Mouse (Mus musculus): Measurements from ENCODE around the gene Tchp. TPM values are rescaled to one million over a fixed set of nuclear protein-coding genes. Genes with fewer than 3 reads are reported as not detected.

The Tchp gene
- polyA plus RNA-seq, 1 experiment = 20.3 TPM

DNA sequence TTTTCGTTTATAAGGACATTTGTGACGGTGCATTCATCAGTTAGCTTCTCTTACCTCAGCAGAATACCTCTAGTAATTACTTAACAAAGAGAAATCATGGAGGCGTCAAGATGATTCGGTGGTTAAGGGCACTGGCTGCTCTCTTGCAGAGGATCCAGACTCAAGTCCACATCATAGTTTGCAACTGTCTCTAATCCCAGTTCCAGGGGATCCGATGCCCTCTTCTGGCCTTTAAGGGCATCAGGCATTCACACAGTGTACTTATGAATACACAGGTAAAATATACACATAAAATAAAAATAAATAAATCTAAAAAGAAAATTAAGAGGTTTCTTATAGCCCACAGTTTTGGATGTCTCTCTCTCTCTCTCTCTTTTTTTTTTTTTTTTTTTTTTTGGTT lies 11.8 kb upstream of the Tchp start:
- DNase-seq (ENCODE audit: extremely low spot score in 1 of 2, low spot score in 1 of 2) = no peak

DNA sequence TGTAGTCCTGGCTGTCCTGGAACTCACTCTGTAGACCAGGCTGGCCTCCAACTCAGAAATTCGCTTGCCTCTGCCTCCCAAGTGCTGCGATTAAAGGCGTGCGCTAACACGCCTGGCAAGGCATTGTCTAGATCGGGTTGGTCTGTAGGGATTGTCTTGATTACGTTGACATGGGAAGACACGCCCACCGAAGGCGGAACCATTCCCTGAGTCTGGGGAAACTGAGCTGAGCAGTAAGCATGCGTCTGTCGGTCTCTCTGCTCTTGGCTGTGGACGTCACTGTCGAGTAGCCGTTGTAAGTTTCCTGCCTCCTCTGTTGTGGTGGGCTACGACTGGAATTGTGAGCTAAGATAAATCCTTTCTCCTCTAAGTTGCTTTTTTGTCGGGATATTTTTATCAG lies 10.6 kb upstream of the Tchp start:
- DNase-seq (ENCODE audit: extremely low spot score in 1 of 2, low spot score in 1 of 2) = no peak

DNA sequence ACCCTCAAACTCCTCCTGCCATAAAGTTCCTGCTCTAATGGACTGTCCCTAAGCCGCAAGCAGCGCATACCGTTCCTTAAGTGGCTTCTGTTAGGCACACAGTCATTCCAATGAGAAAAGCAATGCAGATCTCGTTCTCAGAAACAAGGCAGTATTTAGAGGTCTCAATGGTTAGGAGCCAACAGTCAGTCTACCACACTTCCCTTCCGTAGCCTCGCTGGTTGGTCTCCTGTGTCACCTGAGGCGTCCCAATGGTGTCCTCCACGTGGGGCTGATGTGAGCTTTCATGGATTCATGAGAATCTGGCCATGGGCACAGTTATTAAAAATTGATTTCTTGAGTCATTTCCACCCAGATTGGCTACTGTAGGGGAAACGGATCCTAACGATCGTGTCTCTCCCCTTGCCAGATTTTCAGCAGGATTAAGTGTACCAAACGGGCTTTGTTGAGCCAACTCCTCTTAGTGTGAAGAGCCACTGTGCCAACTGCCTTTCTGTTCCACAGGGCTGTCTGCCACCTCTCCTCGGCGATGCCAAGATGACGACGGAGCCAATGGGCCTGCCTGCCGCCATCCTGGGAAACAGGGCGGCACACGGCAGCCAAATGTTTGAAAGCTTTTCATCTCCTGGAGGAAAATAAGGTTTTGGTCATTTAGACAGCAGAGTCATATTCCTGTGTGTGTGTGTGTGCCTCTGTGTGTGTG lies 9.4 kb upstream of the Tchp start:
- DNase-seq (ENCODE audit: extremely low spot score in 1 of 2, low spot score in 1 of 2) = peak; percentile 36 to 81

DNA sequence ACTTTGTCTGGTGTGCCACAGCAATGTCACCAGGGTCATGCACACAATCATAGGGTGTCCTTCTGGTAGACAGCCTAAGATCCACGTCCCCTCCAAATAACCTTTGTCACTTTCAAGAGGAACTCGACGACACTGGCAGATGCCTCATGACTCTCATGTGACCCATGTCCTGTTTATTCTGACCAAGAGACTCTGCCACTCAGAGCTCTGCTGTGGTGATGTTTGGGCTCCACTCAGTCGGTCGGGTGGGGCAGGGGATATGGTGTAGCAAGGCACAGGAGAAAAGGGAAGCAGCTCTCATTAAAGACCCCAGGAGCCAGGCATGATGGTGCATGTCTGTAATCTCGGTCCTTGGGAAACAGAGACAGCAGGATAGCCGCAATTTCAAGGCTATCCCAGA lies 8.5 kb upstream of the Tchp start:
- no peak for DNase-seq (ENCODE audit: extremely low spot score in 1 of 2, low spot score in 1 of 2)

DNA sequence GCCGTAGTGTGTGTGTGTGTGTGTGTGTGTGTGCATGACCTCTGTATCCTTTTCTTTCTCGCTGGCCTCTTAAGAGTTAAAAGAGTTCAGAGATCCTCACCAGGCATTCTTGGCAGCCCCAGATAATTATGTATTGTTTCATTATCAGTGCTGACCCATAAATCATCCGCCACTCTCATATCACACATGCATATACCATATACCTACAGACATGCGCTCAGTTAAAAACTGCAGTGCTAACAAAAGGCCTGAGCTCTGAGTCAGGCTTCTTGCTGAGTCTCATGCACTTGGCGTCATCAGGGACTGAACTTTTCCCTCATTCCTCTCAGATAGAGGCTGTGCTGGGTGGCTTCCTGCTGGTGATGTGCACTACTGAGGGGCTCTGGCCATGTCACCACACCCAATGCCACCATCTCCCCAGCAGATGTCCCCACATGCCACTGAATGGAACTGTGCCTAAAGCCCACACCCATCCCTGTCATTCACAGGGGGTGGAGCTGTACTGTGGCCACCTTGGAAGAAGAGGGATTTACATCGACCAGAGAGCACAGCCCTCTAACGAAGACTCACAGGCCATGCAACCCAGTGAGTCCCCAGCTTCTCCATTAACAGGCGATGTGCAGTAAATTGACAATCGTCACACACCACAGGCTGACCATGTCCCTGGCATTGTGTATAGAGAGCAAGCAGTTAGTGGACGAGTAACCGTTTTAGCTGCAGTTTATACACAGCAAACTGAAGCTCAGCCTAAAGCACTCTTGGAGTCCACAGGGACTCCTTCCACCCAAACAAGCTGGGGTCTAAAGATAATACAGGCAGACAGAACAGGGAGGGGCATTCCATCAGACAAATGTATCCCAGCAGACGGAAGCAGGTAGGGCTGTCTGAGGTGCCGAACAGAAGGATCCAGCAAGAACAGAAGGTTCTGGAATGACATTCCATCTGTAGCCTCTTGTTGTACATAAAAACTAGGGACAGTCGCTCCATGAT lies 4.9 kb upstream of the Tchp start:
- no peak for DNase-seq (ENCODE audit: extremely low spot score in 1 of 2, low spot score in 1 of 2)

DNA sequence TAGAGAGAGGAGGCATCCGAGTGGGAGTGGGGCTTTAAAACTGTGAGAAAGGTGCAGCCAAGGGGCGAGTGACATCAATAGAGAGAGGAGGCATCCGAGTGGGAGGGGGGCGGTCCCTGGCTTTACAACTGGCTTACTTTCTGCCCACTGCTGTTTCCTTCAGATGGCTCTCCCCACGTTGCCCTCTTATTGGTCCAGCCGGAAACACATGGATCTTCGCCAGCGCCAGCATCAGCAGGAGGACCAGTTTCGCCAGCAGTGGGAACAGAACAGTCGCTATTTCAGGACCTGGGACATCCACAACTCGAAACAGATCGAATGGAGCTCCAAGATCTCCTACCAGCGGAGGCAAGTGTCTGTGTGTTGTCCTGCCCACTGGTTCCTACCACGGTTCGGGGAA lies 931 bp downstream of the Tchp start:
- no peak for DNase-seq (ENCODE audit: extremely low spot score in 1 of 2, low spot score in 1 of 2)

DNA sequence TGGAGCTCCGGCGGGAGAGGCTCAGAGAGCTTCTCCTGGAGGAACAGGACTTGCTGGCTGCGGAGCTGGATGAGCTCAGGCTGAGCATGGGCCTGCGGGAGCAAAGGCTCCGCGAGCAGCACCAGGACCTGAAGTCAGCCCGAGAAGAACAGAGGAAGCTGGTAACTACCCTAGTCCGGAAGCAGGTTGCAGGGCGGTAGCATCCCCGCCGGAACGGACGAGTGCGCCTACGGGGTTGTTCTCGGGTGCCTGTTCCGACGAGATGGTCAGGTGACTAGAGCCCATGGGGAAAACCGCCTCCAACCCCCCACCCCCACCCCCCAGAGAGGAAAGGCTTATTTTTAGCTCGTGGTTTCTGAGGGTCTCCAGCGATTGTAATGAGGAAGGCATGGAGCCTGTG lies 1.8 kb downstream of the Tchp start:
- no peak for DNase-seq (ENCODE audit: extremely low spot score in 1 of 2, low spot score in 1 of 2)

DNA sequence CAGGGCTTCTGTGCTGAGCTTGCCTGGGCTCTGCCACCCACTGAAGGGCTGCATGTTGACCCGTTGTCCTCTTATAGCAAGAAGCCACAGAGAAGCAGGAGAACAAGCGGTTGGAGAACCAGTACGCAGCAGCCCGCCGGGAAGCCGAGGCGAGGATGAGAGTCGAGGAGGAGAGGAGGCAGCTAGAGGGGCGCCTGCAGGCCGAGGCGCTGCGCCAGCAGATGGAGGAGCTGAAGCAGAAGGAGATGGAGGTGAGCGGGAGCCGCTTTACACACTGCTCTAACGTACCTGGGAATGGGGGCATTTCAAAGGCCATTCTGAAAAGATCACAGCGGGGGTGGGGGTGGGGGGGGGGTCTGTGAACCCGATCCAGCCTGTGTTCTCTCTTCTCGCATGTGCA lies 7.0 kb downstream of the Tchp start:
- no peak for DNase-seq (ENCODE audit: extremely low spot score in 1 of 2, low spot score in 1 of 2)

DNA sequence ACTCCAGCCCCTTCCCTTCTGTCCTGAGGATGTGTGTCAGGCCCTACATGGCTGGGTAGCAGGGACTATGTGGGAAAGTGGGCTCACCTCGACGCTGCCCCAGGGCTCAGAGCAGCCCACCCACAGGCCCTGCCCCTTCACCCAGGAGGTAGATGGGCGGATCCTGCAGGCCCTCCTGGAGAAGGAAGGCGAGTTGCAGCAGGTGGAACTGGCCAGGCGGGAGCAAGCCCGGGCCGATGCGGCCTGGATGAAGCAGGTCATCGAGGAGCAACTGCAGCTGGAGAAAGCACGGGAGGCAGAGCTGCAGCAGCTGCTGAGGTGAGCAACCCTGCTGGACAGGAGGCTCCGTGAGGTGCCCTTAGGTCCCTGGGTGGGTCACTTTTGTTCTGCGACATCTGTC lies 9.7 kb downstream of the Tchp start:
- no peak for DNase-seq (ENCODE audit: extremely low spot score in 1 of 2, low spot score in 1 of 2)

DNA sequence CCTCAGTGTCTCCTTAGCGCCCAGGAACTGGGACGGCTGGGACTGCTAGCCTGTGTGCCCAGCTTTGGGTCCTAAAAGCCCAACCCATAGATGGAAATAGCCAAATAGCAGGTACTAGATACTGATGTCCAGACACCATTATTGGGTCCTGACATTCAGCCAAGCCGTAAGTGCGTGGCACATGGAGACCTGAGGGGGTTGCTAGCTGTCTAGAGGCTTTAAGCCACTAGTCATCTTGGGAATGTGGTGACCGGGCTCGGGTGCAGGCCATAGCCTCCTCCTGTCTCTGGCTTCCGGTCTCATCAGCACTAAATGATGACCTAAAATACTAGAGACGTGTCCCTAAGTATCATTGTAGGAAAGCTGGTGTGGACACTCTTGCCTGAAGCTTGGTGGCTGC lies 10.4 kb downstream of the Tchp start:
- no peak for DNase-seq (ENCODE audit: extremely low spot score in 1 of 2, low spot score in 1 of 2)

DNA sequence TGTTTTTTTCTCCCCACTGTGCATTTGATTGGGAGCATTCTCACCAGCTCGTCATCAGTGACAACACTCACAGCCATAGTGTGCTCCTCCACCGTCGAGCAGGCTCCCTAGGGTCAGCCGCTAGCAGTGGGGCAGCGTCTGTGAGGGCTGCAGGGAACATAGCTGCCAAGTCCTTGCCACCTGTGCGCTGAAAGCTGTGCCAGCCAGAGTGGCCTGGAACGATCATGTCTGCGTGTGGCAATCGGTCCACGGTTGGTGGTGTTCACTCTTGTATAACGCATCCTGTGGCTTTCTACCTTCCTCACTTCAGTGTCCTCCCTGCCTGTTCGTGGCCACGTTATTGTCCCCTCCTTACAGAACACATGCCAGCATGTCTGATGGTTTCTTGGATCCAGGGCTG lies 10.9 kb downstream of the Tchp start:
- no peak for DNase-seq (ENCODE audit: extremely low spot score in 1 of 2, low spot score in 1 of 2)

DNA sequence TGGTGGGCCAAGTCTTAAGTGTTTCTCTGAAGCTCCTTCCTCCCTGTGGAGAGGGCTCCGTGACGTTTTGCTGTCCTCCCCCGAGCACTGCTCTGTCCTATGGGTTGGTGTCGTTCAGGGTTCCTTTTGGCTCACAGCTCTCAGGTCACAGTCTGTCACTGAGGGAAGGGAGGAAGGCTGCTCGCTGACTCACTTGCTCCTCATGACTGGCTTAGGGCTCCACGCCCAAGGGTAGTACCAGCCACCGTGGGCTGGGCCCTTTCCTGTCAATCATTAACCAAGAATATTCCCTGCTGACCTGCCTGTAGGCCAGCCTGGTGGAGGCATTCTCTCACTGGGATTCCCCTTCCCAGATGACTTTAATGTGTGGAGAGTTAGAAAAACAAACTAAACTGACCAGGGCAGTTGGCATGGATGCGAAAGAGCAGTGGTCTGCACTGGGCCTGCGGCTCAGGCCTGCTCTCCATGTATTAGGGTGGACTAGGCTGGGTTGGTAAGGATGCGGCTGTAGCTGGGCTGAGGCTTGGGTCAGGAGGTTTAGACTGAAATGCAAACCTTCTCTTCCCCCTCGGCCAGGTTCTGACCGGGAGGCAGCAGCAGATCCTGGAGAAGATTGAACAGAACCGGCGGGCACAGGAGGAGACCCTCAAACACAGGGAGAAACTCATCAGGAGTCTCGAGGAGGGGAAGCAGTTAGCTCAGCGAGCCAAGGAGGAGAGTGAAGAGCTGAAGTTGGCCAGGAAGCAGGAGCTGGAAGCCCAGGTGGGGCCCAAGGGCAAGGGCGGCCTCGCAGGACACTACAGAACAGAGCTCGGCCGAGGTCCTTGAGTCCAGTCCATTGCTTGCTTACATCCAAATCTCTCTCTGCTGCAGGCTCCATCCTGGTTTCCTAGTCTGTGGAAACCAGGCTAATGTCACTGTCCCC lies 11.7 kb downstream of the Tchp start:
- DNase-seq (ENCODE audit: extremely low spot score in 1 of 2, low spot score in 1 of 2) = no peak

DNA sequence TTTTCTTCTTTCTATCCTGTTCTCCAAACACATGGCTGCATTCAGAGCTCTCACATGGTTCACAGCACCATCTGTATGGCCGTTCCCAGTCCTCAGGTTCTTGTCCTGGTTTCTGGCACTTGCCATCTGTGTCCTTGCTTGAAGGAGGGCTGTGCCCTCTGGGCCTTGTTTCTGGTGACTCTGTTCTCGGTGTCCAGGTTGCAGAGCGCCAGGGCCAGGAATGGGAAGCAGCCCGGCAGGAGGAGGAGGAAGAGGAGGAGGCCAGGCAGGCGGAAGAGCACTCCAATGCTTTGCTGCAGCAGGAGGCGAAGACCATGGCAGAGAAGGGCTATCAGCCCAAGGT lies 12.3 kb downstream of the Tchp start:
- DNase-seq (ENCODE audit: extremely low spot score in 1 of 2, low spot score in 1 of 2) = no peak

DNA sequence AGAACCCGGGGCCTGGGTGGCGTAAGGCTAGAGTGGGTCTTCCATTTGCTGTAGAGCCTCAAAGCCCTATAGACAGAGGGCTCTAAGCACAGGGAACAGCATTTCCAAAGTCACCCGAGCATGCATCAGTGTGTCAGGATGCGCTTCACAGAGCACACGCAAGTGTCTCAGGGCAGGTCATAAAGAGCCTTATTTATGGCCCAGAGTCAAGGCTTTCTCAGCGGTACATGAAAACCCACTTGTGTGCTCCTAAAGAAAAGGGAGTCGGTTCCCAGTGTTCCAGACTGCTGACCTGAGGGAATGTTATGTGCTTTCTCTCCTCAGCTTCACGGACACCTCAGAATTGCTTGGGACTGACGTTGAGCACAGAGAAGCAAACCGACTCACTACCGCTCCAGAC lies 13.2 kb downstream of the Tchp start:
- DNase-seq (ENCODE audit: extremely low spot score in 1 of 2, low spot score in 1 of 2) = no peak

DNA sequence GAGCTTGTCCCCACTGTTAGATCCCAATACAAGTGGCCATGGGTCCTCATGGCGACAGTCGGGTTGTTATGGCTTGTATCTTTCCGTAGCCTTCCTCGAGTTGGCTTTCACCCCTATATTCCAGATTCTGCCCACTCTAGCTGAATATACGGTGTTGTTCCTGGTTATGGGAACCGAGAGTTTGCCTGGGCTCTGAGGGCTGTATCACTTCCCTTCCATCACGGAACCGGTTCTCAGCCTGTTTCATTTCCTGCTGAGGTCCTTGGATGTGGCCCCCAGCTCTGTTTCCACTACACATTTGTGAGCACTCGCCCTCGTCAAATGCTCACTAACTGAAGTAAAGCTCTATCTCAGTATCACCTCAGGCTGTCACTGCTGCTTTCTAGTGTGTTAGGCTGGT lies 14.4 kb downstream of the Tchp start:
- no peak for DNase-seq (ENCODE audit: extremely low spot score in 1 of 2, low spot score in 1 of 2)

DNA sequence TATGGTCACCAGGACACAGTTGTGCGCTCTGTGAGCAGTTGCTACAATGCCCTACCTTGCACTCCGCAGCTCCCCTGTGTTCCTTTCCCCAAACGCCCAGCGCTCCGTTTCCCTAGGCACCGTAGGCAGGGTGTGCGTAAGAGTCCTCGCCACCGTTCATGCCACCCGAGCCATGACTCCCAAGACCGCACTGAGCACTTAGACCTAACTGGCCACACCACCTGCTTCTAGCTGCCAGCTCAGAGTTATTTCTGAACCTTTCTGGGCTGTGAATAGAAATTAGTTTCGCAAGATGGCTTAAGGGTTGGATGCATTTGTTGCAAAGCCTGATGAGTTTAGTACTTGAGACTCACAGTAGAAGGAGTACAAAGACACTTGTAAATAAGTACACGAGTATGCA lies 15.3 kb downstream of the Tchp start:
- no peak for DNase-seq (ENCODE audit: extremely low spot score in 1 of 2, low spot score in 1 of 2)

DNA sequence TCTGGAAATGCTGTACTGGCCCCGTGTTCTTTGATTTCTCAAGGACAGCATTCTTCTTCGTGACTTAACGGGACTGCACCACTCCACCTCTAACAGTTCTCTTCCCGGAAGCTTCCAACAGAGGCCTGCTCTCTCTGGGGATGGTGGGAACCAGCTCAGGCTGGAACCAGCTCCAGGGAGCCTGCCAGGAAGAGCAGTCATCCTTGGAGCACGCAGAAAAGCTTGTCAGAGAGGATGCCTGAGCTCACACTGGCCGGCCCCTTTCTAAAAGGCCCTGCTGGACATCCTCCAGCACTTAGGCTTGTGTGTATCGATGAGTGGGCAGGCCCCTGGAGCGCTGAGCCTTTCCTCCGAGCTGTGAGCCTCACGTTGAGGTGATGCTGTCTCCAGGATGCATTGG lies 20.6 kb downstream of the Tchp start:
- no peak for DNase-seq (ENCODE audit: extremely low spot score in 1 of 2, low spot score in 1 of 2)

DNA sequence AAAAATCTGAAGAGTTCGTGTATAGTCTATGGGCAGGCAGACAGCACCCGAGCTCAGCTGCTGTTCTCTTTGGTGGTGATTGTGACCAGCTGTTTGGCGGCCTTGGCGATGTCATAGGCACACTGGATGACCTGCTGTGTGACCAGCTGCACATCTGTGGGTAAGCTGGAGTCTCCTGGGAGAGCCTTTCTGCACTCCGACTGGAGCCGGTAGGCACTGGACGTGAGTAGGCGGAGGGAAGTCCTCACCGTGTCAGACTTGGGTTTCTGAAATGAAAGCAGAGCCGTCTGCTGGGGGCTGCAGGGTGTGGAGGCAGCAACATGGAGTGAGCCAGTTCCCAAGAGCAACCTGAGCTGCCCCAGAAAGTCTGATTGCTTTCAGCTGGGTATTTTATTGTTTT lies 22.6 kb downstream of the Tchp start:
- no peak for DNase-seq (ENCODE audit: extremely low spot score in 1 of 2, low spot score in 1 of 2)

DNA sequence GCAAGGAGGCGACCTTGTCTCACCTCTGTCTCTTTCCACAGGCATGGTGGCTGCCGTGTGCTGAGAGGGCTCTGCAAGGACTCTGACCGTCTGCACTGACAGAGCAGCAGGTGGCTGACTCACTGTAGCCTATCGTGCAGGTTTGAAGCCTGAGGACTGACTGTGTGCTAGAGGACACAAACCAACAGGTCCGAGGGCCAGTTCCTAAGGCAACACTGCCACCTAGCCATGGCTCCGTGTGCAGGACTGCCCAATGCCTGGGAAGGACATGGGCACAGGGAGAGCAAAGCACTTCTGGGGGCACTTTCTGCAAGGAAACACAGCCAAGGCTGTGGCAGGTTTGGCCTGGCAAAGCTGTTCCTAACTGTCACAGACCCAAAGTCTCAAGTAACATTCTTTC lies 23.9 kb downstream of the Tchp start:
- no peak for DNase-seq (ENCODE audit: extremely low spot score in 1 of 2, low spot score in 1 of 2)

DNA sequence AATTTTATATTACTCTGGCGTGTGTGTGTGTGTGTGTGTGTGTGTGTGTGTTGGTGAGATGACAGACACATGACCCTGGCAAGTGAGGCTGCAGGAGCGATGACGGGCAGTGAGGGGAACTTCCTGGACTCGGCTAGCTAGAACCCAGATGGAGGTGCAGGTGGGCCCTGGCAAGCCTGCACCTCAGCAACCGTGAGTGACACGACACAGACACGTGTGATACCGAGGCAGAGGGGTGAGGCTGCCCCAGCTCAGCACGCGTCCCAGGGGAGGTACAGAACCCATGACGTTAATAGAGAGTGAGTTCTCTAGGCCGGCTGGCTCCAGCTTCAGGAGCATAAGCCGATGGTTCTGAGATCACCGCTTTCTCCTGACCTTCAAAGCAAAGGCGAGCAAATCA lies 24.4 kb downstream of the Tchp start:
- no peak for DNase-seq (ENCODE audit: extremely low spot score in 1 of 2, low spot score in 1 of 2)

DNA sequence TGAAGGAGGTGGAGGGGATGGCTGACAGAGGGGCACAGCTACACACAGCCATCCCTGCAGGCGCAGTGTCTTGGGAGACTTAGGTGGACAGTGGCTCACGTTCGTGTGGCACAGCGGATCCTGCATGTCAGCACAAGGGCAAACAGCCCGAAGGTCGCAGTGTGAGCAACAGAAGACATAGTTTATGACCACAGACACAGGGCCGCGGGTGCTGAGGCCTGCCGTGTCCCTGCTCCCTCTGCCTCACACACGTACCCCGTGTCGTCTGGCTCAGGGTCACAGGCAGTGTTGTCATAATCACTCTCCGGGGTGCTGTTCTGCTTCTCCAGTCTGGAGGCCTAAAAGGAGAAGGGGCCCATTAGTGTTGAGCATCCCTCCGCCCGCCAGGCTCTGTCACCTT lies 26.0 kb downstream of the Tchp start:
- DNase-seq (ENCODE audit: extremely low spot score in 1 of 2, low spot score in 1 of 2) = no peak

Measured in frontal cortex, adult 2 months (tissue).